Mouse (Mus musculus): ENCODE data around the gene Galnt16.

- TF ChIP-seq CTCF (IDR thresholded peaks at IDR 0.05; ENCODE audit: borderline replicate concordance, control insufficient read depth, extremely low read depth, insufficient read depth, low read length, poor library complexity): no peak
- TF ChIP-seq POLR2A (IDR thresholded peaks at IDR 0.05; ENCODE audit: control insufficient read depth, extremely low read depth, insufficient read depth, low read length, poor library complexity): no peak
Observed at GRCm38 (mm10) chr12:80470206-80470605, 47.9 kb upstream of the Galnt16 start.

Measured in thymus, adult 2 months (tissue).